Mouse (Mus musculus) thymus, postnatal 10 days (tissue): Measurements from ENCODE around the gene Kctd2.
A peak's percentile ranks its signal among the peaks of the same experiment; 100 is the strongest.
"Not testable (repeated sequence)": the region's sequence is repeated elsewhere in the genome, so short reads cannot be mapped to it uniquely, and the experiment has no call there.

Source experiments
- DNase-seq, 2 experiments: peaks; one replicate each; pipeline ENCODE4 v3.0.0; 2021; ENCODE audit warnings: low spot score in 2 of 2

The Kctd2 gene

GRCm38 (mm10) chr11:115419531-115420237 lies at the start of gene Kctd2, which contains the start of gene Atp5h:
Gene Kctd2 (plus strand): TSS chr11:115420128.
Gene Atp5h (minus strand): TSS chr11:115419962.
- DNase-seq: peak; percentile 92

DNA sequence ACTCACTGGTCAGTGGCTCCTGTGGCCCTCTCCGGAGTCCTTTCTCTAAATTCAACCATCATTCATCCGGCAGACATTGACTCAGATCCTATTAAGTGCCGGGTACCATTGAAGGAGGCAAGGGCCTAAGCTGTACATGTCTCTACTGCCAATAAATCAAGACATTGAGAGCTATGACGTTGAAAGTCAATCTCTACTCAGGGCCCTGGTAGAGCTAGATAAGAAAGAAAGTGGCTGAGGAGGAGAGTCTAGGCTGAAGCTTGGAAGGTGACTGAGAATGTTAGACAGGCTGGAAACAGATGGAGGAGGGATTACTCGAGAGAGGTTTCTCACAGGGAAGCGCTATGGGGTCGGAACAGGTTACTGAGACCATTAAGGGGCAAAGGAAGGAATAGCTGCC lies 49.6 kb upstream of the Kctd2 start:
- no peak for DNase-seq

DNA sequence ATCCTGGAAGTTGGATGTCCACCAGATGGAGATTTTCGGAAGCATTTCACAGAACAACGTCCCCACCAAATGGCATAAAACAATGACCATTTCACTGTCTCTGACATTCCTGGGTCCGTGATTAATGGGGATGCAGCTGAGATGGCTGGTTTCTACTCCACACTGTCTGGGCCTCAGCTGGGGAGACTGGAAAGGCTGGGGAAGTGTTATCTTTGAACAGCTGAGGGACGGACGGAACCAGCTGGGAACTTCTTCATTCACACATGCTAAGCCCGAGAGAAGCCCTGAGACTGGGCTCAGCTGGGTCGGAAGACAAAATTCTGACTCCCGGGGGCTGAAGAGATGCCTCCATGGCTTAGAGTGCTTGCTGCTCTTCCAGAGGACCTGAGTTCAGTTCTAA lies 48.6 kb upstream of the Kctd2 start:
- no peak for DNase-seq

GRCm38 (mm10) chr11:115372015-115372414 lies 47.9 kb upstream of the Kctd2 start:
- DNase-seq: no peak

GRCm38 (mm10) chr11:115372737-115373136 lies 47.2 kb upstream of the Kctd2 start:
- no peak for DNase-seq

- DNase-seq: no peak
These were observed 45.9 kb upstream of the Kctd2 start for GRCm38 (mm10) chr11:115373805-115374694.

GRCm38 (mm10) chr11:115374695-115375425 lies 45.1 kb upstream of the Kctd2 start:
- no peak for DNase-seq

DNA sequence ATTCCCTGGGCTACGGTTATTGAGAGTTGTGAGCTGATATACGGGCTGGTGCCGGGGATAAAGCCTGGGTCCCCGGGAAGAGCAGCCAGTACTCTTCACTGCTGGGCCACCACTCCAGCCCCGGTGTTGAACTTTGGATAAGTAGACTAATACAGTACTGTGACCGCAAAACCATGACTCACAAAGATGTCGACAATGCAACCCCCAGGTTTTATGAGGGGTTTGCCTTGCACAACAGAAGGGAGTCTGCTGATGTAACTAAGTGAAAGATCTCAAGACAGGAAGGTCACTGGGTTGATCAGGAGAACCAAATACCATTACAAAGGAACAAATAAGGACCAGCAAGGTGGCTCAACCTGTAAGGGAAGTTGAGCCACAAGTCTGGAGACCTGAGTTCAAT lies 43.2 kb upstream of the Kctd2 start:
- DNase-seq: no peak

DNA sequence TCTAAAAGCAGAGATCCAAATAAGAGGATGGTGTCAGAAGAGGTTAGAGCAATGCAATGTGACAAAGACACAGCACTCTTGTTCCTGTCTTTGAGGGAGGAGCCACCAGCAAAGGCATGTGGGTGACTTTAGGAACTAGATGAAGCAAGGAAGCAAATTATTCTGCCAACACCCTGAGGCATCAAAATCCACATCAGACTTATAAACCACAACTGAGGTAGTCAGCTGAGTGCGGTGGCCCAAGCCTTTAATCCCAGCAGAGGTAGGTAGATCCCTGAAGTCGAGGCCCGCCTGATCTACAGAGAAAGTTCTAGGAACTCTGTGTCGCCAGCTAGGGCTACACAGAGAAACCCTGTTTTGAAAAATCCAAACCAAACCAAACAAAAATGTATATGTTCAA lies 42.7 kb upstream of the Kctd2 start:
- no peak for DNase-seq

- DNase-seq: no peak
These were observed 42.1 kb upstream of the Kctd2 start for GRCm38 (mm10) chr11:115377854-115378253.

DNA sequence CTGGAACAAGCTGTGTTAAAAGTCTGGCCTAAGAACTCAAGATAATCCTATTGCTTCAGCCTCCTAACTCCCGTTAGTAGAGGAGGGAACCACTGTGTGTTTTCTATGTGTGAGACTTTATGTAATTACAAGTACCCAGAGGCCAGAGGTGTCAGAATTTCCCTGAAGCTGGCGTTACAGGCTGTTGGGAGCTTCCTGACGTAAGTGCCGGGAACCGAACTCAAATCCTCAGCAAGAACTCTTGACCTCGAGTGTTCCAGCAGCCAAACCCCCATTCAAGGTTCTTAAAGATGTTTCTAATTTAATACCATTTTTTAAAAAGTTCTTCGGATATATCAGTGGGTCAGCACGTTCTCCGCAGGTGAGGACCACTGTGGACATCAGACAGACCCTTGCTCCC lies 38.7 kb upstream of the Kctd2 start:
- no peak for DNase-seq

GRCm38 (mm10) chr11:115381743-115382539 lies 38.0 kb upstream of the Kctd2 start, which contains the start of gene Cdr2l:
Gene Cdr2l (plus strand): TSS chr11:115381916.
- DNase-seq: peak; percentile 47 to 59

DNA sequence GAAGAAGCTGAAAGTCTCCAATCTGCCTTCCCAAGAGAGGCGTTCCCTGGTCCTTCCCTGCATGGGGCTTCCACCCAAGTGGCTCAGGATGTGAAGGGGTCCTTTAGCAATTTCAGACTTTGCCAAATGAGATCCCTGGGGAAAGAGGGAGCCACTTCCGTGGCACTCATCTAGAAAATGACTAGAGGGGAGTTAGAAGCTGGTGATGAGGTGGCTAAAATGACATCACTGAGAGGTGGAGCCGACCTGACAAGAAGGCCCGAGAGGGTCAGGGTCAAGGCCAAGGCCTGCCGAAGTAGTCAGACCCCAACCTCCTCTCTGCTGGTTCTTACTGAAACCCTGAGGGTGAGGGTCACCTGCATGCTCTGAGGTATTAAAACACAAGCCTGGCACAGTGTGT lies 37.0 kb upstream of the Kctd2 start:
- DNase-seq: no peak

DNA sequence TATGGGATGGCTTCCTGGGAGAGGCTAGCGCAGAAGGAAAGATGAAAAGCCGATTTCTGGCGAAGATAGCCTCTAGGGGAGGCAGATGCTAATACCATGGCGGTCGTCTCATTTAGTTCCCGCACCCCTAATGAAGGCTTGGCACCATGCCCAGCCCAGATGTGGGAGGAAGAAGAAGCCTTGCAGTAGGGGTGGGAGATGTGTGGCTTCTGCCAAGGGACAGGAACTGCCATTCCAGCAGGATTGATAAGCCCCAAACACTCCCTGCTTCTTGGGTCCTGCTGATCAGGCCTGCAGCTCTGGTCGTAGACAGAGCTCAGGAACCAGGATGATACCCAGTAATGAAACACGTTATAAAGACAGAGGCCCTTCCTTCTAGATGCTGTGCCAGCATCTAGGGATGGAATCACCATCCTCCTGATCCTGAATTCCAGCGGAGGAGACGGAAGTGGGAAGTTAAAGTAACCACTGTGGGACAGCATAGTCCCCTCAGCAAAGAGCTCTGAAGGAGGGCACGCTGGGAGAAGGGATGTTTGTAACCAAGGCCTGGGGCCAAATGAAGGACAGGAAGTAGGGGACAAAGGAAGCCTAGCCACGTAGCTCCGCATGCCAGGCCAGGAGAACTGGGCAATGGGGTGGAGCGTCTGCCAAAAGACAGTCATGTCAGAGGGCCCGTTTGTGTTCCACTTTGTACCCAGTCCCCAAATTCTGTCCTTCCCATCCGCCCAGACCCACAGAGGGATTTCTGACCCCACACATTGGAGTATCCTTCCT lies 36.0 kb upstream of the Kctd2 start:
- no peak for DNase-seq

GRCm38 (mm10) chr11:115384587-115384986 lies 35.3 kb upstream of the Kctd2 start:
- DNase-seq: no peak

DNA sequence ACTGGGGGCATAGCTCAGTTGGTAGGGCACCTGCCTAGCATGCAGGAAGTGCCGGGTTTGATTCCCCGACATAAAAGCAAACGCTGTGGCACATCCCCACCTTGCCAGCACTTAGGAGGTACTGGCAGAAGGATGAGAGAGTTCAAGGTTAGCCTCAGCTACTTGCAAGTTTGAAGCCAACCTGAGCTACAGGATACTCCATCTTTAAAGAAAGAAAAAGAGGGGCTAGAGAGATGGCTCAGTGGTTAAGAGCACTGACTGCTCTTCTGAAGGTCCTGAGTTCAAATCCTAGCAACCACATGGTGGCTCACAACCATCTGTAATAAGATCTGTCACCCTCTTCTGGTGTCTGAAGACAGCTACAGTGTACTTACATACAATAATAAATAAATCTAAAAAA lies 33.1 kb upstream of the Kctd2 start:
- not testable (repeated sequence) for DNase-seq

DNA sequence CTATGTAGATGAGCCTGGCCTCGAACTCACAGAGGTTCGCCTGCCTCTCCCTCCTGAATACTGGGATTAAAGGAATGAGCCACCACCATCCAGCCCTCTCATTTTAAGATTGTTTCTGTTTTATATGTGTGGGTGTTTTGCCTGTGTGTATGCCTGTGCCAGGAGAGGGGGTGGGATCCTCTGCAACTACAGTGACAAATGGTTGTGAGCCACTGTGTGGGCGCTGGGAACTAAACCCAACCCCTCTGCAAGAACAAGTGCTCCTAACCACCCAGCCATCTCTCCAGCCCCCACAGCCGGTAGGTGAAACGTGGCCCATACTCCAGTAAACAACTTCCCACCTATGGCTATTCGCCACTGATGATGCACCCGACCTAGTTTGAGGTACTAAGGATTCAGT lies 28.6 kb upstream of the Kctd2 start:
- no peak for DNase-seq

- DNase-seq: no peak
These were observed 26.1 kb upstream of the Kctd2 start for GRCm38 (mm10) chr11:115393721-115394325.

DNA sequence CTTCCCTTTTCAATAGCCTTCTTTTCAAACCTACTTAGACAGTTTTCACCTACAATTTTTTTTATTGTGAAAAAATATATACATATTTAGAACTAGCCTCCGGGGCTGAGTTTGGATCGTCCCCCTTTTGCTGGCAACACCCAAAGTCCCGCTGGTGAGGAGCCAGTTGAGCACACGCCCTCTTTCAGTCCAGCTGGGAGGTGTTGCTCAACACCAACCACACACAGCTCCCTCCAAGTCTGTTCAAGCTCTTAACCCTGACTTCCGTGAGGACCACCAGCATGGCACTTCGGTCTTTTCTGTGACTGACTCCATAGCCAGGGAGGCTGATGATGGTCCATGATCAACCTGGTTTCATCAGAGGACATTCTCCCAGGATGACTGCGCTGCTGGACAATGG lies 21.8 kb upstream of the Kctd2 start:
- DNase-seq: no peak

GRCm38 (mm10) chr11:115400126-115400525 lies 19.8 kb upstream of the Kctd2 start:
- DNase-seq: no peak
